Mouse (Mus musculus) liver, postnatal 0 days (tissue): Measurements from ENCODE around the gene Sgce. TPM values are rescaled to one million over a fixed set of nuclear protein-coding genes. Genes with fewer than 3 reads are reported as not detected.

Source experiments
- ATAC-seq: fragments of 200-750 bp; cut with Nextera tagmentation; 2 replicates; pipeline ENCODE4 v1.8.0; 2017; ENCODE audit warnings: mild to moderate bottlenecking, moderate library complexity
- DNase-seq: peaks from one replicate; pipeline ENCODE4 v3.0.0-alpha.2; 2016
- H3K27ac ChIP-seq: fragments of 300-500 bp; sonication (generic); 2 replicates; pipeline ENCODE4 v1.5.1; 2014; ENCODE audit warnings: antibody characterized with exemption, moderate library complexity, mild to moderate bottlenecking, low read depth
- H3K27me3 ChIP-seq: fragments of 300-500 bp; sonication (generic); 2 replicates; pipeline ENCODE4 v1.6.1; 2014; ENCODE audit warnings: low read length, control low read depth, mixed read lengths; ENCODE audit not compliant: insufficient read depth
- H3K36me3 ChIP-seq: fragments of 300-500 bp; sonication (generic); replicated peaks from 2 replicates; pipeline ENCODE4 v1.6.1; 2014; ENCODE audit warnings: mild to moderate bottlenecking, control low read depth, low read length, moderate library complexity, mixed read lengths; ENCODE audit not compliant: insufficient read depth
- H3K4me1 ChIP-seq: fragments of 300-500 bp; sonication (generic); 2 replicates; pipeline ENCODE4 v1.6.1; 2014; ENCODE audit warnings: antibody characterized with exemption, mild to moderate bottlenecking, control low read depth; ENCODE audit not compliant: insufficient read depth
- H3K4me2 ChIP-seq: fragments of 300-500 bp; sonication (generic); 2 replicates; pipeline ENCODE4 v1.6.1; 2014; ENCODE audit warnings: low read depth, mild to moderate bottlenecking, low read length, moderate library complexity, mixed read lengths
- H3K4me3 ChIP-seq: fragments of 300-500 bp; sonication (generic); 2 replicates; pipeline ENCODE4 v1.5.1; 2014; ENCODE audit warnings: low read depth, low read length
- H3K9ac ChIP-seq: fragments of 300-500 bp; sonication (generic); replicated peaks from 2 replicates; pipeline ENCODE4 v1.6.1; 2014; ENCODE audit warnings: mild to moderate bottlenecking, moderate library complexity
- H3K9me3 ChIP-seq: fragments of 300-500 bp; sonication (generic); 2 replicates; pipeline ENCODE4 v1.6.1; 2016; ENCODE audit warnings: mild to moderate bottlenecking, control low read depth, low read length, mixed read lengths
- CTCF ChIP-seq: sonication (generic); IDR thresholded peaks from 2 replicates; pipeline ENCODE4 v1.5.1; 2016; ENCODE audit warnings: antibody characterized with exemption, low read depth
- EP300 ChIP-seq: IDR thresholded peaks from 2 replicates; pipeline ENCODE4 v1.6.1; 2016; ENCODE audit warnings: antibody characterized with exemption, low read depth, mild to moderate bottlenecking
- WGBS: fragments of 180-500 bp; shearing (Covaris S2); extraction: QIAGEN DNeasy Blood & Tissue Kit; methylation state at CpG from one replicate; pipeline ENCODE4 v1.1.7; 2014; ENCODE audit not compliant: insufficient replicate concordance; 5-methylcytosine and 5-hydroxymethylcytosine counted together
- polyA plus RNA-seq: library from polyadenylated mRNA; unstranded; fragments of >200 nt; fragmentation: Nextera tagmentation; extraction: Ambion mirVana; gene quantifications from 2 replicates; pipeline ENCODE4 v1.2.1, GENCODE M21; 2015

The Sgce gene
- polyA plus RNA-seq, 1 experiment from 2014 or later: 30.1 TPM

DNA sequence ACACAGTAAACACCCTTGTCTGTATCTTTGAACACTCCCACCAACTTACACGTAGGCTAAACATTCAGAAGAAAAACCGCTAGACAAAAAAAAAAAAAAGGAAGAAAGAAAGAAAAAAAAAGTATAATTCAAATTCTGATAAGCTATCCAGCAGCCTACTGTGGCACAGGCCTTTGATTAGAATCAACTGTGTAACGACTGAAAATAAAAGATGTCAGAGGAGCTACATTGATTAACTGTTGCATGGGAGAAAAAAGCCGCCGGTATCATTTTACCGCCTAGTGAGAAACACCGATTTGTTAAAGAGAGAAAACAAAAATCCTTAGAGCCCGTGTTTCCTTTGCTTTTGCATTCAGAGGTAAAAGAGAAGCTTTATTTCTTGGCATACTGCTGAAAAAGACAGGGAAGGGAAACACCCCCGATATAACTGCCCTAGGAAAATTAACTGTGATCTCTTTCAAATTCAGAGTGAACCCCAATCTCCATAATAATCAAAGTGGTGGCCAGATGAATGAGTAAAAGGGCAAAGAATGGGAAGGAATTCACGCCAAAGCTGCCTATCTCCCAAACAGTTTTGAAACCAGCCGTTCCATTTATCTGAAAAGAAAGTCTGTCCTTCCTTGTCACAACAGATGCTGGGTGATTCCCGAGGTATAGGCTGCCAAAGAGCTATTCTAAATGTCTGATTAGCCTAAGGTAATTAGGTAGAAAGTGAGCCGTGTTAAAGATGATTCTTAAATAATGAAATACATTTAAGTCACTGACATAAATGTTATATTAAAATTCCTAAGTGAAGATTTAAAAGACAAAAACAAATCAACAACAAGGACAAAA, 7.3 kb downstream of the Sgce start:
- Histone ChIP-seq H3K4me1 (no peaks in the 10 kb centered on the region; the same call in 1 of the 2 replicates), H3K4me3 (no peak overlapping the region), H3K27me3 (no peaks in the 10 kb centered on the region), H3K9me3 (no peaks in the 10 kb centered on the region), H3K9ac (no peak overlapping the region), H3K4me2 (no peak overlapping the region), H3K27ac (no peak overlapping the region), H3K36me3 (no peaks in the 10 kb centered on the region)
- no peak for TF ChIP-seq EP300
- TF ChIP-seq CTCF: no peak
- 42% methylated on average over 13 of the region's 13 CpGs for WGBS
- ATAC-seq (no peak), DNase-seq (no peak)

DNA sequence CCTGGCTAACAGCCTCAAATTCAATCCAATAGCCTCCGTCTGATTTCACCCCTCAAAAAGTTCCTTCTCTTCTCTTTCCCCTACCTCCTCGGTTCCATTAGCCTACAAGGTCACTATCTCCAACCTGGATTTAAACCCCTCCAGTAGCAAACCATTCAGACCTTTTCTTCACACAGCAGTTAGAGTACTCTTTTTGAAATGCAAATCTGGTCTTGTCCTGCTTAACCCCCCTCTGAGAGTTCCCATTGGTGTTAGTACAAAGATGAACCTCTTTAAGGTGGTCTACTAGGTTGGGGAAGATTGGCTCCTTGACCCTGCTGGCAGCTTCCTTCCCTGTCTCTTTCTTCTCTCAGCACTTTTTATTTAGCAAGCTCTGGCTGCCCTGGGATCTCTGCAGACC, 8.3 kb downstream of the Sgce start:
- TF ChIP-seq EP300 (no peak), CTCF (no peak)
- 44% methylated on average over 2 of the region's 2 CpGs for WGBS

GRCm38 (mm10) chr6:4738034-4738629, 8.9 kb downstream of the Sgce start:
- Histone ChIP-seq H3K4me2 (no peak overlapping the region), H3K4me3 (no peak overlapping the region), H3K9ac (no peak overlapping the region), H3K27me3 (no peaks in the 10 kb centered on the region), H3K9me3 (no peaks in the 10 kb centered on the region), H3K4me1 (no peaks in the 10 kb centered on the region; the same call in 1 of the 2 replicates), H3K27ac (no peak overlapping the region), H3K36me3 (no peaks in the 10 kb centered on the region)
- no peak for TF ChIP-seq CTCF
- no peak for TF ChIP-seq EP300
- ATAC-seq: no peak
- 61% methylated on average over 11 of the region's 11 CpGs for WGBS
- no peak for DNase-seq

More for the DNA sequence above, 8.3 kb downstream of the Sgce start:
- ATAC-seq: no peak
- Histone ChIP-seq H3K9me3 (no peaks in the 10 kb centered on the region), H3K4me1 (no peaks in the 10 kb centered on the region; the same call in 1 of the 2 replicates), H3K4me3 (no peak overlapping the region), H3K9ac (no peak overlapping the region), H3K36me3 (no peaks in the 10 kb centered on the region), H3K27me3 (no peaks in the 10 kb centered on the region), H3K4me2 (no peak overlapping the region), H3K27ac (no peak overlapping the region)
- no peak for DNase-seq

GRCm38 (mm10) chr6:4736372-4736771, 10.6 kb downstream of the Sgce start:
- WGBS: 70% methylated on average over 9 of the region's 9 CpGs
- Histone ChIP-seq H3K4me1 (no peaks in the 10 kb centered on the region; the same call in 1 of the 2 replicates), H3K4me3 (no peak overlapping the region), H3K4me2 (no peak overlapping the region), H3K36me3 (no peaks in the 10 kb centered on the region), H3K27ac (no peak overlapping the region), H3K9me3 (no peaks in the 10 kb centered on the region), H3K27me3 (no peaks in the 10 kb centered on the region), H3K9ac (no peak overlapping the region)
- no peak for TF ChIP-seq EP300
- TF ChIP-seq CTCF: no peak
- ATAC-seq: no peak
- no peak for DNase-seq

DNA sequence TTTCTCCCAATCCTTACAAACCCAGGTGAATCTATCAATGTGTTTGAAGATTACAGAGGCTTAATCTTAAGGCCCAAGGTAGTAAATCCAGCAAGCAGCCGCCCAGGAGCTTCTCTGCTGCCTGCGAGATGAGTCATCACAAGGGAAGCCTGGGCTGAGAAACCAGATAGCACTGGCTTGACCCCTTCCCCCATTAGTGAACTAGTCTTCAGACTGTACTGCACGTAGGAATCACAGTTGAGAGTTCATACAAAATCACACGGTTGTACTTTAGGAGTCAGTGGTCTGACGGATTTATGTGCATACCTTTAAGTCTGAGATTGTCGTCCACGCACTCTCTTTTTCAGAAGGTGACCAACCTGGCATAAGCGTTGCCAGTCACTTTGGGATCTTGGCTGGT, 13.8 kb downstream of the Sgce start:
- H3K27me3 ChIP-seq: no peaks in the 10 kb centered on the region
- no peak for DNase-seq
- WGBS: 56% methylated on average over 8 of the region's 8 CpGs
- no peak overlapping the region for H3K4me2 ChIP-seq
- H3K4me3 ChIP-seq: no peak overlapping the region
- no peaks in the 10 kb centered on the region for H3K36me3 ChIP-seq
- no peaks in the 10 kb centered on the region for H3K4me1 ChIP-seq
- no peaks in the 10 kb centered on the region for H3K9me3 ChIP-seq
- no peak for ATAC-seq
- no peak for TF ChIP-seq CTCF
- no peak for TF ChIP-seq EP300
- no peak overlapping the region for H3K9ac ChIP-seq
- no peak overlapping the region for H3K27ac ChIP-seq

DNA sequence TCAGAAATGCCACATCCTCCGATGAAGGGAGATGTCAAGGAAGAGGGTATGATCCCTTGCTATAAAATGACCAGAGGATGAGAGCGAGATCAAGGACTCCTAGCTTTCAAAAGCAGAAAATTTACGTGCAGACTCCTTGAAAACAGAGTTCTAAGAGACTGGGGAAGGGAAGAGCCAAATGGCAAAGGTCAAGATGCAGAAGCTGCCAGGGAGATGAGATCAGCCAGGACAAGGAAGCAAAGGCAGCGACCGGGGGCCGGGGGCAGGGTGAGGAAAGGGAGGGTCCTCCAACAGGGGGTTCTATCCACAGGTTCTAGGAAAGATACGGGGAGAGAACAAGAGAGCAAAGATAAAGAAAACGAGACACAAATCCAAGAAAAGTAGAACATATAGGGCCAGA, 15.3 kb downstream of the Sgce start:
- no peak for ATAC-seq

More for the DNA sequence above, 15.3 kb downstream of the Sgce start:
- H3K4me2 ChIP-seq: no peak overlapping the region
- TF ChIP-seq EP300 (no peak), CTCF (no peak)
- WGBS: 56% methylated on average over 8 of the region's 8 CpGs
- no peak overlapping the region for H3K4me3 ChIP-seq
- H3K27ac ChIP-seq: no peak overlapping the region
- H3K4me1 ChIP-seq: no peaks in the 10 kb centered on the region
- no peaks in the 10 kb centered on the region for H3K9me3 ChIP-seq
- H3K27me3 ChIP-seq: no peaks in the 10 kb centered on the region
- DNase-seq: no peak
- no peaks in the 10 kb centered on the region for H3K36me3 ChIP-seq
- H3K9ac ChIP-seq: no peak overlapping the region
